Mouse (Mus musculus) cortical plate, adult 2 months (tissue): Measurements from ENCODE around the gene Pygo1.

Experiments
- CTCF ChIP-seq: fragments of 200-500 bp; IDR thresholded peaks from 2 replicates; pipeline ENCODE4 v1.5.1; 2011; ENCODE audit warnings: mild to moderate bottlenecking, control low read depth, low read length; ENCODE audit not compliant: insufficient read depth; ENCODE audit errors: extremely low read depth
- POLR2A ChIP-seq: fragments of 200-500 bp; IDR thresholded peaks from 2 replicates; pipeline ENCODE4 v1.6.1; 2011; ENCODE audit warnings: mild to moderate bottlenecking, low read length, control low read depth; ENCODE audit not compliant: insufficient read depth; ENCODE audit errors: extremely low read depth

DNA sequence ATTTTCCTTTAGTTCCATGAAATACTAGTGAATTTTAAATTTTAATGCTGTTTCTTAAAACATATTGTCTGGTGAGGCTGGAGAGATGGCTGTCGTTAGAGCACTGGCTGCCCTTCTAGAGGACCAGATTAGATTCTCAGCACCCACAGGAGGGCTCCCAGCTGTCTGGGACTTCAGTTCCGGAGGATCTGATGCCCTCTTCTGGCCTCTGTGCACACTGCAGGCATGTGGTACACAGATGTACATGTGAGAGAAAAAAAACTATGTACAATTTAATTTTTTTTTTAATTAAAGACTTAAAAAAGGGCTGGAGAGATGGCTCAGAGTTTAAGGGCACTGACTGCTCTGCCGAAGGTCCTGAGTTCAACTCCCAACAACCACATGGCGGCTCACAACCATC, 9.9 kb downstream of the Pygo1 start:
- TF ChIP-seq POLR2A: no peak
- no peak for TF ChIP-seq CTCF
